Mouse (Mus musculus): ENCODE data around the gene Olfr1424.

DNA sequence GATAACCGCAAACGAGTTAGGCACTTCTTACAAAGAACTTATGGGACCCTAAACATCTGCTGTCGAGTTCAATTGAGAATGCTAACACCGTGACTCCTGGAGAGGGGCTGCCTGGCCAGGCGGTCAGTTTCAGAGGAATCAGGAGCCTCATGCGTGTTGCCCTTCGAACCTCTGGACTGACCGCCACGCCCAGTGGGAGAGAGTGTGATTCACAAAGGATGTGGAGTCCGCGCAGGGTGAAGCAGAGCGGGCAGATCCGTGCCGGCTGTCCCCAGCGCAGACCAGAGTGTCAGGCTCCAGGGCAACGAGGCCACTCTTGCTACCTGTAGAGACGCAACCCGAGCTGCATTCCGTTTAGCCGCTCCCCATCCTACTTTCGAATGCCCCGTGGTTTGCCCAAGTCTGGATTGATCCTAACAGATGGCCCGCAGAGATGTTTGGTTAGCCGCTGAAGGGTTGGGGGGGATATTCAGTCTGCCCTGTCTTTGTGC, 52.2 kb downstream of the Olfr1424 start:
- TF ChIP-seq CTCF (IDR thresholded peaks at IDR 0.05) (no peak), EP300 (IDR thresholded peaks at IDR 0.05) (no peak)
